Mouse (Mus musculus): Measurements from ENCODE around the gene Cdca3. TPM values are rescaled to one million over a fixed set of nuclear protein-coding genes. Genes with fewer than 3 reads are reported as not detected.
A peak's percentile ranks its signal among the peaks of the same experiment; 100 is the strongest.
"Not testable (repeated sequence)": the region's sequence is repeated elsewhere in the genome, so short reads cannot be mapped to it uniquely, and the experiment has no call there.

Cdca3 gene
- total RNA-seq, 2 experiments from 2014 or later: 130 to 159 TPM

DNA sequence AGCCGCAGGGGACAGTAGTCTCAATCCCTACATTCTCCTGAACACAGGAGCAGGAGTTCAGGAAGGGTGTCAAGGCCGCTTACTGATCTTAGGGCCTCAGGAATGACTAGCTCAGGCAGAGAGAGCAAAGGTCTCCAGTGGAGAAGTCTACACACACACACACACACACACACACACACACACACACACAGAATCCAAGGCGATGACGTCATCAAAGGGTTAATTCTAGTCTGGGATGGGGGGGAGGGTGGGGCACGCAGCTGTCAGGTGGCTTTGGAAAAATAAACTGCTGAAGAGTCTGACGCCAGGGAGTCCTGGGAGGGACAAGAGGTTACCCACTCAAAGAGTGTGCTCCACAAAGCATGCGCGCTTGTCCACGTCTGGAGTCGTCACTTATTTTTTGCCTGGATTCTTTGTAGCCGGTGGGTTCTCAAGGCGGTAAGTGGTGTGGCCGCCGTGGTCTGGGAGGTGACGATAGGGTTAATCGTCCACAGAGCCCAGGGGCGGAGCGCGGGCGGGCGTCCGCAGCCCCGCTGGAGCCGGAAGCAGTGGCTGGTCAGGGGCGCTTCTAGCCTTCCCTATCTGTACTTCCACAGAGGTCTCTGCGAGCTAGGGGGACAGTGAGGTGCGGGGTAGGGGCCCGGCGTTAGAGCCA lies 20.9 kb upstream of the Cdca3 start, which contains the start of gene Spsb2:
TSS of gene Spsb2 (plus strand) at position 304 of the 655 bp plus-strand sequence.
- ATAC-seq (replicated peaks; ENCODE audit: poor library complexity): peak; percentile 30

DNA sequence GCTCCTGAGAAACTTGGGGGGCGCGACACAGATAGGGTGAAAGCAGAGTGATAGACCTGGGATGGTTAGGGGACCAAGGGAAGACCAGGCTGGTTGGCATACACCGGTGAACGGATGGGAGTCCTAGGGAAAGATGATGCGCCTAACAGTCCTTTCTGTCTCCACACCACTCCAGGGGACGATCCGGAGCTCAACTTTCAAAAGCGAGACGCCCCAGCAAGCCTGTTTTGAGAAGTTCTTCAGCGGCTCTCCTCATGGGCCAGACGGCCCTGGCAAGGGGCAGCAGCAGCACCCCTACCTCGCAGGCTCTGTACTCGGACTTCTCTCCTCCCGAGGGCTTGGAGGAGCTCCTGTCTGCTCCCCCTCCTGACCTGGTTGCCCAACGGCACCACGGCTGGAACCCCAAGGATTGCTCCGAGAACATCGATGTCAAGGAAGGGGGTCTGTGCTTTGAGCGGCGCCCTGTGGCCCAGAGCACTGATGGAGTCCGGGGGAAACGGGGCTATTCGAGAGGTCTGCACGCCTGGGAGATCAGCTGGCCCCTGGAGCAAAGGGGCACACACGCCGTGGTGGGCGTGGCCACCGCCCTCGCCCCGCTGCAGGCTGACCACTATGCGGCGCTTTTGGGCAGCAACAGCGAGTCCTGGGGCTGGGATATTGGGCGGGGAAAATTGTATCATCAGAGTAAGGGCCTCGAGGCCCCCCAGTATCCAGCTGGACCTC lies 20.1 kb upstream of the Cdca3 start:
- ATAC-seq (replicated peaks; ENCODE audit: poor library complexity): peak; percentile 36

DNA sequence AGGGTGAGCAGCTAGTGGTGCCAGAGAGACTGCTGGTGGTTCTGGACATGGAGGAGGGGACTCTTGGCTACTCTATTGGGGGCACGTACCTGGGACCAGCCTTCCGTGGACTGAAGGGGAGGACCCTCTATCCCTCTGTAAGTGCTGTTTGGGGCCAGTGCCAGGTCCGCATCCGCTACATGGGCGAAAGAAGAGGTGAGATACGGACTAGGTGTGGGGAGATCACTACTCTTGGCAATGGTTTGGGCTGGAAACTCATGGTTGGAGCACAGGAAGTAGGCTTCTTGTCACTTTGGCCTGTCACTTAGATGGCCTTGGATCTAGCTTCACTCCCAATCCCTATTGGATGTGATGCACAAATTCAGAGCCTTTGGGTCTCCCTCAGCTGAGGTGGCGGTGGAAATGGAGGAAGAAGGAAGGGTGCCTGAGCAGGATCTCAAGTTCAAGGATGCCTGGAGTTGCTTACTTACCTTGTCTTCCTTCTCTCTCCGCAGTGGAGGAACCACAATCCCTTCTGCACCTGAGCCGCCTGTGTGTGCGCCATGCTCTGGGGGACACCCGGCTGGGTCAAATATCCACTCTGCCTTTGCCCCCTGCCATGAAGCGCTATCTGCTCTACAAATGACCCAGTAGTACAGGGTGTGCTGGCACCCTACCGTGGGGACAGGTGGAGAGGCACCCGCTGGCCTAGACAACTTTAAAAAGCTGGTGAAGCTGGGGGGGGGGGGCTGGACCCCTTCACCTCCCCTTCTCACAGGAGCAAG lies 19.4 kb upstream of the Cdca3 start:
- no peak for ATAC-seq (replicated peaks; ENCODE audit: poor library complexity)

DNA sequence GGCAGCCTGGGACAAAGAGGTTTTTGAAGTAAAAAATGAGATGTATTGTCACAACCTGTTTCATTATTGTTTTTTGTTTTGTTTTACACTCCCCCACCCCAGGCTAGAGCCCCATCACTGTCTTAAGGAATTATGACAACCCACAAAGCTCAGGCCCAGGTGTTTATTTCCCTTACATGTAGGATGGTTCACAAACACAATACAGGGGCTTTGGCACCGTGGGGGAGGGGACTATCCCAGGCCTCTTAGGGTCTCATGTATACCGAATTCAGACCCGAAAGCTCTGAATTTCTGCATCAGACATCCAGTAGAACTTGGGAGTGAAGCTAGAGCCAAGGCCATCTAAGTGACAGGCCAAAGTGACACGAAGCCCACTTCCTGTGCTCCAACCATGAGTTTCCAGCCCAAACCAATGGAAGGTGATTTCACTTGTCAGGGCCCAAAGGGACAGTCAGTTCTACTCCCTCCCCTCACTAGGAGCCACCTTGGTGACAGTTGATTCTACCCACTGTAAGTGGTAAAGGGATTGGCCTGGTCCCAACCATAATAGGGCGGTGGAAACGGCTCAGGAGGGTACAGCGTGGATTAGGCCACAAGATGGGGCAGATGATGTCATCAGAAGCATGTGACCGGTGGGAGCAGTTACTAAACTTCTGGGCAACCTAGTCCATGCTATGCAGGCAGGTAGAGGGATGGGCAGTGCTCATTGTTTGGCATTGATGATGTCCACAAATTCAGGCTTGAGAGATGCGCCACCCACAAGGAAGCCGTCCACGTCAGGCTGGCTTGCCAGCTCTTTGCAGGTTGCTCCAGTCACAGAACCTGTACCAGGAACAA lies 18.6 kb upstream of the Cdca3 start:
- not testable (repeated sequence) for ATAC-seq (replicated peaks; ENCODE audit: poor library complexity)

DNA sequence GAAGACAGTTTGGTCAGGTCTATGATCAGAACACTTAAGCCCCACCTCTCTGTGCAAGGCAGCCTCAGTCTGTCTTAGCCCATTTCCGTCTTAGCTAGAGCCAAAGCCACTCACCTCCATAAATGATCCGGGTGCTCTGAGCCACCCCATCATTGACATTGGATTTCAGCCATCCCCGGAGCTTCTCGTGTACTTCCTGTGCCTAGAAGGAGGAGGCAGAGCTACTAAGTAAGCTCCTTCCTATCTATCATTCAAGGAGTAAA lies 18.0 kb upstream of the Cdca3 start:
- ATAC-seq (replicated peaks; ENCODE audit: poor library complexity): no peak

DNA sequence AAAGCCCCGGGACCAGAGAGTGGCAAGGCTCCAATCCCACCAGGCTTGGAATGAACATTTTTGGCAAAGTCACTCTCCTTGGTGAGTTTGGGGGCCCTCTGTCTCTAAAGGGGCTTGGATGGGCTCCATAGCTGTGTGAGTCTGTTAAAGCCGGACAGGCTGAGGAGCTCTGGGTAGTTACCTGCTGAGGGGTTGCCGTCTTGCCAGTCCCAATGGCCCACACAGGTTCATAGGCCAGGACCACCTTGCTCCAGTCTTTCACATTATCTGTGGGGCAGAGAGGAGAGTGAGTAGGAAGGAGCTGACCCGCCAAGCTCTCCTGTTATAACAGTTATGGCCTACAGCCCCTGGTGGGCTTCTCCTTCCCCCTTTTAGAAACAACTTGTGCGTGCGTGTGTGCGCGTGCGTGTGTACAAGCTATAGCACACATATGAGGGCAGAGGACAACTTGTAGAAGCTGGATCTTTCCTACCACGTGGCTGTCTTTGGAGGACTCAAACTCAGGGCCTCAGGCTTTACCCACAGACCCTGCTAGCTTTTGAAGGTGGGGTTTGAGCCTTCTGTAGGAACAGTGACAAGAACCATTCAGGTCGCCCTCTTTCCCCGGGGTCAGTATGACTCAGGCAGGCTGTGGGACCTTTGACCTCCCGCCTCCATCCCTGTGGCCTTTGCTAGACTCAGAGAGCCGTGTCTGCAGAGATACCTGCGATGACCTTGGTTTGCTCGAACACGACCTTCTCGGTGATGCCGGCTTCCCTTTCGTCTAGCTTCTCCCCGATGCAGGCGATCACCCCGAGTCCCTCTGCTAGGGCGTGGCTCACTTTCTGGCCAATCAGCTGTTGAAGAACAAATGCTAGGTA lies 17.4 kb upstream of the Cdca3 start:
- no peak for ATAC-seq (replicated peaks; ENCODE audit: poor library complexity)

DNA sequence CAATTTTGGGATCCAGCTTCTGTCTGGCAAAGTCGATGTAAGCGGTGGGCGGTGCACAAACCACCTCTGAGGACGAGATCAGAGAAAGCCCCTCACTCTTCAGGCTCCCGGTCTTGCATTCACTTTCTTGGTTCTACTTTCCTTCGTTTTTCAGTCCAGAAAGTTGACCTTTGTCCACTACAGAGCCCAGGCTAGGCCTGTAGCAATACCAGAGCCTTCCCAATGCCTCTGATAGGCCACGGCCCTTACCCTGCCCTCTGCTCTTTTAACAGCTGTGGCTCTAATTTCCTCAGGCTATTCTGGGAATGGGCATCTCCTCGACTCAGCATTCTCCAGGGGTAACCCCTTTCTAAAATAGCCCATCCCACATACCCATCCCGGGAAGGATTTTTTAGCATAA lies 16.5 kb upstream of the Cdca3 start:
- ATAC-seq (replicated peaks; ENCODE audit: poor library complexity): no peak

DNA sequence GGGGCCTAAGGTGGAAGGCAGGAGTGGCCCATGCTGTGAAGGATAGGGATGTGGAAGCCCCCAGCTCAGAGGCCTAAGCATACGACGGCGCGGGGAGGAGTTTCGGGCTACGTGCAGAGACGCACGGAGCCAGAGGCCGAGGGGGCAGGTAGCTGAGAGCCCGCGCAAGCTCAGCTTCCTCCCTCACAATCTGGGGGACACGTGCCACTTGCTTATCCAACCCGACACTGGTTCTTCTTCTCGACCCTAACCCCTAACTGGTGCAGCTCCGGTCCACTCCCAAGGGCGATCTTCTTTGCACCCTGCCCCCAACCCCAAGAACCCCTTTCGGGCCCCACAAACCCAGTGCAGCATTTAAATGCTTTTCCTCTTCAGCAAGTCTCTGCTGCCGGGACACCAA lies 15.9 kb upstream of the Cdca3 start:
- ATAC-seq (replicated peaks; ENCODE audit: poor library complexity): peak; percentile 39

DNA sequence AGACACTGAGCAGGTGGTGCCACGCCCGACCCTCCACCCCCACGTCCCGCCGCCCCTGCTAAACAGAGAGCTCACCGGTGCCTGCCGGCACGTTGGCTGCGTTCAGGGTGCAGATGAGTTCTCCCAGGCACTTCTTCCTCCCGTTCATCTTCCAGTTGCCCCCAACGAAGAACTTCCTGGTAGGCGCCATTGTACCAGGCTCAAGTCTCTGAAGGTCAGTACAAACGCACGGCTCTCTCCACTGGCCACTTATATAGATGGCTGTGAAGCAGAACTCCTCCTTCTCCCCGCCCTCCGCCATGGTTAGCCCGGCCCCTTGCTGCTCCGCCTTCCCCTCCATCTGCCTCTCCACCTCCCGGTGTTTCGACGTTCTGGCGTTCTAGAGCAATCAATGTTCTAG lies 15.4 kb upstream of the Cdca3 start, which contains the start of gene Tpi1:
TSS of gene Tpi1 (minus strand) at position 364 of the 400 bp plus-strand sequence.
- peak; percentile 73 for ATAC-seq (replicated peaks; ENCODE audit: poor library complexity)

DNA sequence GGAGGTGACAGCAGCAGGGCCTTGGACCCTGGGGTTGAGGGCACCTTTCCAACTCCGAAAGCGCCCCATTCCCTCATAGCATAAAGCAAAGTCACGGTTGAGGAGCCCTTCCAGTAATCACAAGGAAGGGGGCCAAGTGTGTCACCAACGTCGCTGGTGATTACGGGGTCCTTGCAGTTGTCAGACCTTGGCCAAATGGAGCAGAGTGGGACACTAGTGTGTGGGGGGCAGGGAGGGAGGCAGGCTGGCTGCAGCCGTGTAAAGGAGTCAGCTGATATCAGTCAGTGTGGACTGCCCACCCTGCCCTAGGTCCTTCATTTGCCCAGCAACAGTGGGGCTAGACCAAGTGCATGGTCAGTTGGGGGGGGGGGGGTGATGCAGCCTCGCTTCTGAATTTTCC lies 14.9 kb upstream of the Cdca3 start:
- ATAC-seq (replicated peaks; ENCODE audit: poor library complexity): no peak

DNA sequence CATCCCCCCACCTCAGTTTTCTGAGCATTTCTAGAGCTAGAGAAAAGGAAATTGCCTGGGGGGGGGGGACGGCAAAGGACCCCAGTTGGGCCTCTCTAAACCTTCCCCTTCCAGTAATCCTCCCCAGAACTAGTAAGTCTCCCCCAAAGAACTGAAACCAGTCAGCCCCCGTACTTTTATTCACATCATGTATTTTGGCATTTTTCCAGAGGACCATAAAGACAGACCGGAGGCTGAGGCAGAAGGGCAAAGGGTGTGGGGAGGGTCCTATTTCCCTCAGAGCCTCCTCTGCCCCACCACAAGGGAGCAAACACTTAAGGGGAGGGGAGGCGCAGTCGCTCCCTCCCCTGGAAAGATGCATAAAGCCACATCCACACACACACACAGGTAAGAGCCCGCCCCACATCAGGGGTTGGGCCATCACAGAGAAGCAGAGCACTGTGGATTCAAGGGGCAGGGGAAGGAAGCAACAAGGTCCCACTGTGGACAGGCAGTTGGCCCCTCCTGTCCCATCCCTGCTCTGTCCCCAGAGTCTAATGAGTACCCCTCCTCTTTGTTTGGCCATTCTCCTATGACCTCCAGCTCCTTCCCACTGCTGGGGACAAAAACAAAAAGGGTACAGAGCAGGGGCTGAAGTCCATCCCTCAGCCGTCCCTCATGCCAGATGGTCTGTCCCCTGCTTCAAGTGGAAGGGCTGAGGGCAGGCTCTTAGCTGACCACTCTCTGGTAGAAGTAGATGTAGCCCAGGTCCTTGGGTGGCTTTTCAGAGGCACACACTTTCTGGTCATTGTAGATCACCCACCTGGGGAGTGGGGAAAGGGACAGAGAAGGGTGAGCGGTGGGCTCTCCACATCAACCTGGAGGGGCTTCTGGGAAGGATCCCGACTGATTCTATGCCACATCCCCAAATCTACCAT lies 14.2 kb upstream of the Cdca3 start:
- no peak for ATAC-seq (replicated peaks; ENCODE audit: poor library complexity)

DNA sequence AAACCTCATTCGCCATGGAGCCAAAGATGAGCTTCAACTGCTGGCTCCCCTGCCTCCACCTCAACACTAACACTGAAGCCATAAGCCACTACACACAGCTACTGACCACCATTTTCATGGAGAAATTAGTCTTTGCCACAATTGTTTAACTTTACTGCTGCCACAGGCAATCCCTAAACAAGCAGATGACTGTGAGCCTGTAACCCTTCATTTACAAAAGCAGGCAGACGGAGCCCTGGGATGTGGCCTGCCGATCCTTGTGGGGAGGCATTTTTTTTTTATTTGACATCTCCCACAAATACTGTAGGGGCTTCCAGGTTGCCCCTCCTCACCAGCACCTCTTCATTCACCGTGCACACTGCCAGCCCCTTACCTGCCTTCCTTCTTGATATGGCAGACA lies 12.7 kb upstream of the Cdca3 start:
- no peak for ATAC-seq (replicated peaks; ENCODE audit: poor library complexity)

DNA sequence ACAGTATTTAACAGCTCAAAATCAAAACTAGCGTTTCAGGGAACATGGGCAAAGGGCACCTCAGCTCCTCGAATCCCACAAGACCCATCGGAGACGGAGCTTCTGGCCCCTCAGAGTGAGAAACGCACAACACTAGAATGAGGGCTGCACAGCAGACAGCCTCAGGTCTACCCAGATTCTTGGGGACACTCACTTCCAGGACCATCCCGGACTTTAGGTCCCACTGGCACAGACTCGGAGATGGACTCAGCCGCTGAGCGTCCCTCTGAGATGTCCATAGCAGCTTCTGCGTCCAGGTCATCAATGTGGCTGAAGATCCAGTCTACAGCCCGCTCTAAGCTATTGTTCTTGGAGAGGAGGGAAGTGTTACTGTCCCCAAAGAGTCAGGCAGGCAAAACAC lies 12.2 kb upstream of the Cdca3 start:
- no peak for ATAC-seq (replicated peaks; ENCODE audit: poor library complexity)

DNA sequence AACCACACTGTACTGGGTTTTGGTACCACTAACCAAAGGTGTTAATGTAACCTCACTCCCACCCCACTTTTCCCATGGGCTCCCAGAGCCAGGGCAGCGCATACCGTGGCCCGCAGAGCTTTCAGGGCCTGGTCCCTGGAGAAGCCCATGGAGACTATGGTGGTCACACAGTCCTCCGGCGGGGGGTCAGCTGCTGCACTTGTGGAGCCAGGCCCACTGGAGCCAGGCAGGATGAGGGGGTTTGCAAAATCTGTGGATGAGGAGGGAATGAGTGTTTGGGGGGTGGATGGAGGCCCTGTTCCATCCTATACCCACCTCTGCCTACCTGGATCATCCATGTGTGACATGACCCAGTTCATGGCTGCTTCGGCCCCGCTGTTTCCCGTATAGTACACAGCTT lies 11.8 kb upstream of the Cdca3 start:
- no peak for ATAC-seq (replicated peaks; ENCODE audit: poor library complexity)

DNA sequence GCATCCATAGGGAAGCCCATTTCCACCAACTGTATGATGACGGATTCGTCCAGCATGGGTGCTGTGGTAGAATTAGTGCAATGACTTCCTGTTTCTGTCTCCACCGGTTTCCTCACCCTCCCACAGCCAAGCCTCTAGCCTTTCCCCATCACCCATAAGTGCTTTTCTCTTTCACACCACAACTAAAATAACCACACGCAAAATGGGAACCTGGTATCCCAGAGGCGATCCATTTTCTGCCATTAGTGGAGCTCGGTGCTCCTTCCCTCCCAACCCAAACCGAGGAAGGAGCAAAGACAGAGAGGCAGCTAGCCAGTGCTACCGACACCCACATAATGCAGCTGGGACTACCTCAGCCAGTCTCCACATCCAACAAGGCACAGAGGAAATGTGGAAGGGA lies 11.4 kb upstream of the Cdca3 start:
- ATAC-seq (replicated peaks; ENCODE audit: poor library complexity): peak; percentile 64

DNA sequence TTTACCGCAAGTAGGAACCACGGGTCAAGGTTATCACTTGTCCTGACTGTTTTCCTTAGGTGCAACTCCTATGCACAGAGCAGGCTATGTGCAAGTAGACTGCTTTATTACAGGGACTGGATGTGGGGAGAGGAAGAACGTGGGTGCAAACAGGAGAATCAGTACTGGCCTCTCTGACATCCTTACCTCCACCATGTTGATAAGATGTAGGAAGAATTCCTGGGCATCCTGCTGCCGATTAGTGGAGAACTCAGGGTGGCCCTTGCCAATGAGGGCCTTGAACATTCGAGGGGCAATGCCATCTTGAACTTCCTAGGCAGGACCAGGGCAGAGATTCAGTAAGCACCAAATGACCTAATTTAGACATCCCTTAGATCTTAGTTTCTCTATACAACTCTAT lies 8.5 kb upstream of the Cdca3 start:
- no peak for ATAC-seq (replicated peaks; ENCODE audit: poor library complexity)

DNA sequence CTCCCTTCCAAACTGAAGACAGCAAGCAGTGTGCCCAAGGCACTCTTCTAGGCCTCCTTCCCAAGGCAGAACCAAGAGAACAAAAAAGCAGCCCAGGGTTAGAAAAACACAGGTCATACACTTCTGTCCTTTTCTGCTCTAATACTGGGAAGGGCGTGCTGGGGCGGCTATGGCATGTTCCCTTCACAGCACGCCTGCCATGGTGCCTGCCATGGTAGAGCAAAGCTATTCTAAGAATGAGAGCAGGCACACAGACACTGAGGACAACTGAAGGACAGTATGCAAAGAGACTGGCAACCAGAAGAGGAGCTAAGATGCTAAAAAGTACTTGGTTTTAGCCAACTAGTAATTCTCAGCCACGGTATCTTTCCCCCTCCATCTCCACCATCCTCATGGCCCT lies 7.3 kb upstream of the Cdca3 start:
- ATAC-seq (replicated peaks; ENCODE audit: poor library complexity): no peak

DNA sequence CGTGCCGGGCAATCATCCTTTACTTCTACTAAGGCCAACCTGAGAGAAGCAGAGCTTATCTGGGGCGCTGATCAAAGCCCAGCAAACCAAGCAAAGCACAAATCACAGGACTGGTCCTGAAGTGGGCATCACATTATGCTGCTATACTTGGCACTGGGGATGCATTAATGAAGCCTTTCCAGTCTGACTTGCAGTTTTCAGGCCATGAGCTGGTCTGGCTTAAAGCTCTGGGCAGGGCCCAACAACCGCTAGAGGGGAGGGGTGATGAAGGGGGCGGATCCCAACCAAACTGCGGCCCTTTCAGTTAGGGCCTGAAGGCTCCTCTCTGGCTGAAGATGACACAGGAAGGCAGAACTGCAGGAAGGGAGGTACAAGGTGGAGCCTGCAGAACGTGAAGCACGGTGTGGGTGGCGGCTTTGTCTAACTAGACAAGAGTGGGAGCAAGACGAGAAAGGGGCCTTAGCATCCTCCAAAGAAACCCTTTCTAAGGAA lies 1.2 kb upstream of the Cdca3 start:
- ATAC-seq (replicated peaks; ENCODE audit: poor library complexity): peak; percentile 32
